Mouse (Mus musculus) c-Kit-positive CD71-positive TER-119-positive erythroid progenitor cells, embryonic 14.5 days (primary cell): ENCODE measurements around the gene Nckap5l.

ENCODE experiments used
- DNase-seq: peaks from one replicate; pipeline ENCODE4 v3.0.0-alpha.2; 2013; ENCODE audit warnings: low spot score

Gene Nckap5l

GRCm38 (mm10) chr15:99457606-99458401 is at the start of gene Nckap5l:
Gene Nckap5l (minus strand): TSS chr15:99457748.
- DNase-seq, result peak; percentile 79

GRCm38 (mm10) chr15:99505324-99506095 is 48.0 kb upstream of the Nckap5l start:
- DNase-seq, result no peak

GRCm38 (mm10) chr15:99503256-99503655 is 45.7 kb upstream of the Nckap5l start:
- DNase-seq, result no peak

GRCm38 (mm10) chr15:99502311-99502831 is 44.8 kb upstream of the Nckap5l start:
- no peak for DNase-seq

GRCm38 (mm10) chr15:99501292-99502260 is 44.0 kb upstream of the Nckap5l start:
- DNase-seq, result no peak

- DNase-seq, result no peak
Measured at GRCm38 (mm10) chr15:99500320-99500719, 42.8 kb upstream of the Nckap5l start.

GRCm38 (mm10) chr15:99499726-99500125 is 42.2 kb upstream of the Nckap5l start:
- DNase-seq, result no peak

- no peak for DNase-seq
Measured at GRCm38 (mm10) chr15:99498781-99499180, 41.2 kb upstream of the Nckap5l start.

GRCm38 (mm10) chr15:99498356-99498755 is 40.8 kb upstream of the Nckap5l start:
- no peak for DNase-seq

GRCm38 (mm10) chr15:99497527-99498242 is 40.1 kb upstream of the Nckap5l start:
- no peak for DNase-seq

- DNase-seq, result peak; percentile 36
Measured at GRCm38 (mm10) chr15:99497061-99497460, 39.5 kb upstream of the Nckap5l start.

GRCm38 (mm10) chr15:99484745-99485144 is 27.2 kb upstream of the Nckap5l start:
- no peak for DNase-seq

GRCm38 (mm10) chr15:99475814-99476213 is 18.3 kb upstream of the Nckap5l start:
- no peak for DNase-seq

GRCm38 (mm10) chr15:99474576-99474926 is 17.0 kb upstream of the Nckap5l start, which contains the start of gene Bcdin3d:
Gene Bcdin3d (minus strand): TSS chr15:99474730.
- DNase-seq, result peak; percentile 74

GRCm38 (mm10) chr15:99473801-99474575 is 16.4 kb upstream of the Nckap5l start:
- no peak for DNase-seq

- no peak for DNase-seq
Measured at GRCm38 (mm10) chr15:99472972-99473371, 15.4 kb upstream of the Nckap5l start.

- DNase-seq, result no peak
Measured at GRCm38 (mm10) chr15:99471677-99472063, 14.1 kb upstream of the Nckap5l start.

GRCm38 (mm10) chr15:99470971-99471676 is 13.6 kb upstream of the Nckap5l start:
- peak; percentile 44 for DNase-seq

- DNase-seq, result no peak
Measured at GRCm38 (mm10) chr15:99470224-99470761, 12.7 kb upstream of the Nckap5l start.
